Mouse (Mus musculus) ES-Bruce4 (cell line): ENCODE data around the gene Ska2.

Source experiments
- EP300 ChIP-seq: IDR thresholded peaks from 2 replicates; pipeline ENCODE4 v1.6.1; 2011; ENCODE audit warnings: low read depth, low read length; ENCODE audit not compliant: insufficient read depth
- POLR2A ChIP-seq: IDR thresholded peaks from one replicate; pipeline ENCODE4 v1.8.1; 2011; ENCODE audit warnings: low read length; ENCODE audit not compliant: insufficient read depth

- TF ChIP-seq EP300: 0 out of 2 replicates have a peak, but pooled peaks have one; percentile 2
- peak; percentile 47 for TF ChIP-seq POLR2A
Measured at GRCm38 (mm10) chr11:87126824-87127816, 18.1 kb downstream of the Ska2 start, which contains the start of gene Trim37.
